Mouse (Mus musculus): ENCODE results near the gene Mchr1.
A peak's percentile ranks its signal among the peaks of the same experiment; 100 is the strongest.

The Mchr1 gene

DNA sequence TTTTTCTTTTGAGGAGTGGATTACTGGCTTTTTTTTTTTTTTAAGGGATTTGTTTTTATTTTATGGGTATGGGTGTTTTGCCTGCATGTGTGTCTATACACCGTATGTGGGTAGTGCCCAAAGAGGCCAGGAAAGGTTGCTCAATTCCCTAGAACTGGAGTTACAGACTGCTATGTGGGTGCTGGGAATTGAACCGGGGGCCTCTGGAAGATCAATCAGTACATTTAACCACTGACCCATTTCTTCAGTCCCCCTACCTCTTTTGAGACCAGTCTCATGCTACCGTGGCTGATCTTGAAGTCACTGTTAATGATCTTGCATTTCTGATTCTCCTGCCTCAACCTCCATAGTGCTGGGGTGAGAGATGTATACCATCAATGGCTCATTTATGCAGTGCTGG is 8.0 kb upstream of the Mchr1 start:
- DNase-seq (ENCODE audit: low spot score) = no peak

DNA sequence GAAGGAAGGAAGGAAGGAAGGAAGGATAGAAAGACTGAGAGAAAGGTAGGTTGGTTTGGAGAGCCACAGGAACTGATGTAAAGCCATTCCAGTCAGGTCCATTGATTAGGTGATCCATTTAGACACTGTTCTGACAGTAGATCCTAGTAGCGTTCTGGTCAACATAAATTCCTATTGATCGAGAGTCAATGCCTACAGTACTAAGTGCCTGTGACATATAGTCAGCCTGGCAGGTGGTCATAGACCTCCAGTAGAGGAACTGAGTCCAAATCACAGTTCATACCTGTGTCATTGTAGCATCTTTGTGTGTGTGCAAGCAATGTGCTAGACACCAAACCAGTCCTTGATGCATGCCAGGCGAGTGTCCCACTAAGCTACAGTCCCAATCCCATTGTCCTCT is 7.0 kb upstream of the Mchr1 start:
- no peak for DNase-seq (ENCODE audit: low spot score)

DNA sequence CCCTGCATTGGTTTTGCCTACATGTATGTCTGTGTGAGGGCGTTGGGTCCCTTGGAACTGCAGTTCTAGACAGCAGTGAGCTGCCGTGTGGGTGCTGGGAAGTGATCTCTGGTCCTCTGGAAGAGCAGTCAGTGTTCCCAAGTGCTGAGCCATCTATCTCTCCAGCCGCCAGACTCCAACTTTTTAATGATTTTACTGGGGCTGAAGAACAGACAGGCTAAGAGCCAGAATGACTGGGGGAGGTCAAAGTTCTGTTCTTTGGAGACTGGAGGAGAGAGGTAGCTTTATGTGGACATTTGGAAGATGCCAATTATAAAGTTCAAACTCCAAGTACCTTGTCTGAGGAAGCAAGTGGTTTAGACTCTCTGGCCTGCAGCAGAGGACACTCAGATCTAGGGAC is 5.5 kb upstream of the Mchr1 start:
- DNase-seq (ENCODE audit: low spot score) = no peak

DNA sequence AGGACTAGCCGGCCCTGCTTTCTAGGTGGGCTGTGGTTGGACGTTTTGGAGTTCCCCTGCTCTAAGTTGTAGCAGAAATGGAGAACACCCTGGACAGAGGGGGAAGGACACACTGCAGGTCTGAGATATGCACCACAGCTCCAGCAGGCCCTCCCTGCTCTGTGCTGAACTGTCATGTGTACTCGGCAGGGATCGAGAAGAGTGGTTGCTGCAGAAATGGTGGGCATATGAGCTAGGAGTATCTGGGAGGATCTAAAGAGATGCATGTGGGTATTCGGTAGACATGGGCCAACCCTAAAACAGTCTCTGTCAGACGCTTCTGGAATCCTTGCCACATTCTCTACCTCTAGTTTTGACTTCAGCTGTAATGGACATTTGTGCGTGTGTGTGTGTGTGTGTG is 4.0 kb upstream of the Mchr1 start:
- DNase-seq (ENCODE audit: low spot score) = no peak

DNA sequence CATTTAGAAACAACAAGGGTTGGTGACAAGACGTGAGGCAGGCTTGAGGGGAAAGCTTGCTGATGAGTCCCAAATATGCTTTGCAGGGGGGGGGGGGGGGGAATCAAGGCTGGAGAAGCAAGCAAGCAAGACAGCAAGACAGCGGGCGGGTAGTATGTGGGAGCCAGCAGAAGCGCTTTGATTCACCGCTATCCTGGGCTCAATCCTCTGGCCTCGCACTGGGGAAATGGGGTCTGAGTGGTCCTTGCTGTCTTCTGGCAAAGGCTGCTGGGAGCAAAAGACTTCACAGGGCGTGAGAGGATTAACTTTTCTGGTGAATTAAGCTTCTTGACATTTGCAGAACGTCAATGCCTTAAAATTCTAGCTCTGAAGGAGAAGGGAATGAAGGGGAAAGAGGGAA is 763 bp downstream of the Mchr1 start:
- DNase-seq (ENCODE audit: low spot score) = no peak

DNA sequence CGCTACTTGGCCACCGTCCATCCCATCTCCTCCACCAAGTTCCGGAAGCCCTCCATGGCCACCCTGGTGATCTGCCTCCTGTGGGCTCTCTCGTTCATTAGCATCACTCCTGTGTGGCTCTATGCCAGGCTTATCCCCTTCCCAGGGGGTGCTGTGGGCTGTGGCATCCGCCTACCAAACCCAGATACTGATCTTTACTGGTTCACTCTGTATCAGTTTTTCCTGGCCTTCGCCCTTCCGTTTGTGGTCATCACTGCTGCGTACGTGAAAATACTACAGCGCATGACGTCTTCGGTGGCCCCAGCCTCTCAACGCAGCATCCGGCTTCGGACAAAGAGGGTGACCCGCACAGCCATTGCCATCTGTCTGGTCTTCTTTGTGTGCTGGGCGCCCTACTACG is 2.2 kb downstream of the Mchr1 start:
- DNase-seq (ENCODE audit: low spot score) = no peak

DNA sequence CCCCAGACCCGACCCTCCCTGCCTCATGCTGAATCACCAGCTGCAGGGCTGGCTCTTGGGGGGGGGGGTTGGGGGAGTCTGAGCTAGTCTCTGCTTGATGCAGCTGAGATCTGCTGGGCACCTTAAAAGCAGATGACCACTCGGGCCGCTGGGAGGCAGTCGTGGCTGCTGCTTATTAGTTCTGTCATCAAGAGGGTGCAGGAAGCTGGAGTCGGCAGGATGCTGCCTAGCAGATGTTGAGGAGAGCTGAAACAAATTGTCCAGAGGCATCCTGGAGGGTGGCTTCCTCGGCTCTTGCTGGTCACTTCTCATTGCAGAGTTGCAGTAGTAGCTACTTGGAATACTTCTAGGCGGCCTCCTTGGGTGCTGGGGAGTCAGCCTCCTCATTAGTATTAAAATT is 4.0 kb downstream of the Mchr1 start:
- DNase-seq (ENCODE audit: low spot score) = peak; percentile 74

DNA sequence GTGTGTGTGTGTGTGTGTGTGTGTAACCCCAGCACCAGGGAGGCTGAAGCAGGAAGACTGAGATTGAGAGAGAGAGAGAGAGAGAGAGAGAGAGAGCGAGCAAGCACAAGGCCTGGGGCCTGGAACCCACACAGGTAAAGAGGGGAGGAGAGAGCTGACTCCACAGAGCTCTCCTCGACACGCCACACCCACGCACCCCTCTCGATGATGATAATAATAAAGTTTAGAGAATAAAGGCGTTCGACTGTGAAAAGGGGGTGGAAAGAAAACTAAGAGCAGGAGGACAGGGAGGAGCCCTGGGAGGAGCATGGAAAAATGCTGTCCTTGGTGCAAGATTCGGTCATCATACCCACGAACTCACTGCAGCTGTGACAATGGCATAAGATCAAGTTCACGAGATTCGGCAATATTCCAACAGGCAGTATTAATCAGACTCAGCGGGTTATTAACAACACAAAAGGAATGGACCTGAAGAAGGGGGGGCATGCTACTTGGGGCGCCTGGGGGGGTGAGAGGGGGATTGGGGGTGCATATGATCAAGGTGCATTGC is 4.6 kb downstream of the Mchr1 start:
- no peak for DNase-seq (ENCODE audit: low spot score)

DNA sequence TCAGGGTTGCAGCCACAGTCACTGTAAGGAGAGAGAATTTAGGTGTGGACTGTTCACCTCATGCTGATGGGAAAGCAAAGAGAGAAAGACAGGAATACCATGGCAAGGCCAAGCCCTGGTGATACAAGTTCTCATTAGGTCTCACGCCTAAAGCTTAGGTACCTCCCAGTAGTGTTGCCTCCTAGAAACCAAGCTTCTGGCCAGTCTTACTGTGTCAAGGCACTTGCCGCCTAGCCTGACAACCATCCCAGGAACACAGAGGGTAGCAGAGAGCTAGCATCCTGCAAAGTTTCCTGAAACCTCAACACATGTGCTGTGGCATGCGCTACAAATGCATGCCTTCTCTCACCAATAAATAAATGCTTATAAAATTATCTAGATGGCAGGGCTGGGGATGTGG is 11.6 kb downstream of the Mchr1 start:
- DNase-seq (ENCODE audit: low spot score) = no peak

DNA sequence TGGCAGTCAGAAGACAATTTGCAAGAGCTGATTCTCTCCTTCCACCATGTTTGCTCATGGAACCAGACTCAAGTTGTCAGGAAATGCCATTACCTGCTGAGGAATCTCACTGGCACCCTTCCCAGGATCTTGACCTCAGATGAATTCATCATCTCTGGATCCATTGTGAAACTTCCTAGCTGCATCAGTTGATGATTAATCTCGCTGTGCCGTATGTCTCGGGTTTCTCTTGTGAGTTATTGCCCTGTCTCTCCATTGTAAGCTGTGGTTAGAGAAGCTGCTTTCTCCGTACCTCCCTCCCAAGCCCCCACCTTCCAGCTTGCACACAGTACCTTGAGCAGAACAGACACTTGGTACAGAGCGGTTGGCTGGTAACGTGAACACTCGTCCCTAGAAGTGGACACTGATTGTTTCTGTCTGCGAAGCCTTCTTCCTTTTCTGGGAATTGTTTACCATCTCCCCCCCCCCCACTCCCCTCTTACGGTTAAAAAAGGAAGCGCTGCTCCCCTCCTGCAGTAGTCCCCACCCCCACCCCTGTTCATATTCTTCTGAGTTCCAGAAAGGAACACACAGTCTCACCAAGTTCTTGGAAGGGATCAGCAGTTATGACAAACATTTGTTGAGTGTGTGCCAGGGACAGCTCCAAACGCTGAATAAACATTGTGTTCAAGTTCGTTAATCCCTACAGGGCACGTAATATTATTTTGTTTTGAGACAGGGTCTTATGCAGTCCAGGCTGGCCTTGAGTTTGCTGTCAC is 12.5 kb downstream of the Mchr1 start:
- DNase-seq (ENCODE audit: low spot score) = peak; percentile 51

DNA sequence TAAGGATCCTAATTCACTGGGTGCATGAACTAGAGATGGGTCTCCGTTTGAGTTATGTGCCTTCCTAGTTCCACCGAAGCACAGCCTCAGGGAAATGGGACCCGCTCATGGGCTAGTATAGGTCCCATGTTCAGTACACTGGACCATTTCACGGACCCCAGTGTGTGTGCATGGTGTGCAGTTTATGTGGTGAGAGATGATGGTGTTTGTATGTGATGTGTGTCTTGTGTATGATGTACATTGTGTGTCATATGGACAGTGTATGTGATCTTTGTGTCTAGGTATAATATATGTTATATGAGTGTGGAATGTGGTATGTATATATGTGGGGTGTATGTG is 13.0 kb downstream of the Mchr1 start:
- no peak for DNase-seq (ENCODE audit: low spot score)

DNA sequence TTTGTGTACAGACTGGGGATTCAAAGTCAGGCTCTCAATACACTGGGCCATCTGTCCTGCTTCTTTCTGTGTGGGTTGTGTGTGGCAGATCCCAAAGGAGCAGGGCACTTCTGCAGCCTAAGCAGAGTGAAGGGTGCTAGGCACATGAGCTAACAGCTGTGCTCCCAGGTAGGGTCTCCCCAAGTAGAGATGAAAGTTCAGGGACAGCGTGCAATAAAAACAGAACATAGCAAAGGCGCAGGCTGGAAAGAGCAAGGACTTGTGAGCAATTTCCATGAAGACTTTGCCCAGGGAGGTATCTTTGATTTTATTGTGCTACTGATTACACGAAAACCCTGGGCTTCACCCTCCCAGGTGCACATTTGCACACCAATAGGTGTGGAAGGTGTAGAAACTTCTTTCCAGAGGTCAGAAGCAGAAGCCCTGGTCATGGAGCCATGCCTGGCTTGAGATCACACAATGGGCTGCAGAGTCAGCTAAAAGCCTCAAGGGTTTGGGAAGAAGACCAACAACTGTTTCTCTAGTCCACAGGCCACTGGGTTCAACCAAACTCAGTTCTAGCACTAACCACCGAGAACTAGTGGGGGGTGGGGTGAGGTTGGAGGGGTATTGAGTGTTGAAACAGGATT is 13.8 kb downstream of the Mchr1 start:
- no peak for DNase-seq (ENCODE audit: low spot score)

DNA sequence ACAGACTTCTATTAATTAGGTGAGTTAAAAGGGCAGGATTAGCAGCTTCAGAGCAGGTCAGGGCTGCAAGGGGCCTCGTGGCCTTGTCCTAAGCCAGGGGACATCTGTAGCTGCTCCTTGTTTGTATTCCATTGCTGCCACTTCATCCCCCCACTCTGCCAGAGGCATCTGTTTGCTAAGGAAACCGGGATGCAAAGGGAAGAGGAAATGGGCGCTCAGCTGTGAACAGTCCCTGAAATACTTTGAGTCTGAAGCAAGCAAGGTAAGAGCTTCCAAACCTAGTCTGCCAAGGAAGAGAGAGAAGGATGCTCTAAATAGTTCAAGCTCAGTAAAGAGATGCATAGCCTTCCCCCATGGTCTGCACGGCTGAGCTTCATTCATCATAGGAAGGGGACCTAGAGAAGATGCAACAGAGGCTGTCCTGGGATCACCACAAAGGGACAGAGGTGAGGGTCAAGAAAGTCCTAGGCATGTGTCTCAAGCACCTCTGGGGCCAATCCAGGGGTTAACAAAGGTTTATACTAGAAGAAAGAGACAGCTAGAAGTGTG is 17.4 kb downstream of the Mchr1 start:
- DNase-seq (ENCODE audit: low spot score) = no peak

DNA sequence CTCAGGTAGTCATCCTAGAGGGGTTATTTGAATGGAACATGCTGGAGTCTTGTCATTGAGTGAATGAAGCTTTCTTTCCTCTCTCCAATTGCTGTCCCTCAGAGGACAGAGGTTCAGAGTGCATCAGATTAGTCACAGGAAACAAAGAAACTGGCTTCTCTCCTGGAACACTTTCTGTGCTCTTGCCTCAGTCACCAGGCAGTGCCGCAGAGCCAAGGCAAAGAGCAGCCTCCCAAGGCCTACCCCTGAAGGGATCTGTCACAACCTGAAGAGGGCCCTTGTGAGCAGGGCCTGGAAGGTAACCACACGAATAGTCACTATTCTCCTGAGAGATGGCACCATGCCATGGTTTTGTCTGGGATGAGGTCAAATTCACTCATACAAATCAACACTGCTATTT is 18.3 kb downstream of the Mchr1 start:
- DNase-seq (ENCODE audit: low spot score) = no peak

DNA sequence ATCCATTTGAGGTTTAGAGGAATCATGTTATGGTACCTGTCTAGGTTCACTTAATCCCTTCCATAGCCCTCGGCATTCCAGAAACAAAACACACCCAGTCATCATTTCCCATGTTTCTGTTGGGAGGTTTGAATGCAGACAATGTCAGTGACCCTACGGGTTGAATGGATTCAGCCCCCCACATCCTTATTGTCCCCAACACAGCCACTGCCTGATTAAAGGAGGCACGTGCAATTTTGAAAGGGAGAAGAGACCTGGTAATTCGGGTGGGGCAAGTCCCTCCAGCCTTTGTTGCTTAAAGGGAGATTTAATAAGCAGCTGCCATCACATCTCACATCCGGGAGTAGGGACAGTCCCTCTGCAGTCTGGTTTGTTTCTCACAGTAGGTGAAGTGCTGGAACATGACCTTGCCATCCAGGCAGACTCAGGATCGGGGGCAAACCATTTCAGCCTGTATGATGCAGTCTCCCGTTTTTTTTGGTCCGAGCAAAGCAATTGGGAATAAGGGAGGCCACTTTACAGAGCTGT is 18.9 kb downstream of the Mchr1 start:
- DNase-seq (ENCODE audit: low spot score) = no peak

DNA sequence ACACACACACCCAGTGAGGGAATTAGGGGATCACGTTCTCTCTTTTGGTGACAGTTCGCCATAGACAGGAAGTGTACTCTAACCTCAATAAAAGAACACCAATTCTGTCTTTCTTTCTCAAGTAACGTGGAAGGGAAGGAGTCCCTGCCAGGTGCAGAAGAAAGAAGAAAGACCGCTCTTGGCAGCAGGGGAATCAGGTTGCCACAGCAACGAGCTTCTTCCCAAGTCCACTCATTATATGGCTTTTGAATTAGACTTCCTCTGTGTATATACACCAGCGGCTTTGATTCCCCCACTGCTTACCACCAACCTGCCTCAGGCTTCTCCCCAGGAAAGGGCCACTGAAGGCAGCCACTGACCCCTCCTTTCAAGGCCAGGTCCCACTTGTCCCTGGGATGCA is 19.8 kb downstream of the Mchr1 start:
- no peak for DNase-seq (ENCODE audit: low spot score)

DNA sequence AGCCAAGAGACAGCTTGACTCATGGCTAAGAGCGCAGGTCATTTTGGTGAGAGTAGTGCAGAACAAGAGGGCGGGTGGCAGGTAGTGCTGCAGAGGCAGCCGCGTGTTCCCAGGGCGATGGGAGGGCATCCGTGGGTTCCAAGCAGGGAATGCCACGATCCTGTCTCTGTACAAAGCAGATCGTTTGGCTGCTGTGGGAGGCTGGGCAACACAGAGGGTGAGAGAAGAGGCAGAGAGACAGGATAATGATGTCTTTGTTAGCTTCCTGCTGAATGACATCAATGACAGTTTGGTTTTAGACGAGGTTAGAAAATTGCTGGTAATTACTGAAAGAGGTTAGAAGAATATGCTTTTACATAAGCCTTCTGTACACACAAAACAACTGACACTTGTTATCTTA is 23.0 kb downstream of the Mchr1 start:
- no peak for DNase-seq (ENCODE audit: low spot score)

DNA sequence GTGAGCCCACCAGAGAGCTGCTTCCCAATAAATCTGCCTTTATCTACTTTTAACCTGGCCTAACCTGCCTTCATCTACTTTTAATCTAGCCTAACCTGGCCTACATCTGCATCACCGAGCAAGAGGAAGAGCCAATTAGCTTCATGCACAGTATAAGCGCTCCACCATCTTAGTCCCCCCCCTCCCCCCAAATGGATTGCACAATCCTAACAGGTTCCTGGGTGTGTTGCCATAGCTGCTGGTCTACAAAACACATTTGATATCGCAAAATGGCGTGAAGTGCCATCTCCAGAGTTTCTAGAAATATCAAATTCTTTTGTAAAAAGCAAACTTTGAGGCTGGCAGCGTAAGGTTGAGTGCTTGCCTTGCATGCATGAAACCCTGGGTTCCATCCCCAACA is 24.0 kb downstream of the Mchr1 start:
- no peak for DNase-seq (ENCODE audit: low spot score)

DNA sequence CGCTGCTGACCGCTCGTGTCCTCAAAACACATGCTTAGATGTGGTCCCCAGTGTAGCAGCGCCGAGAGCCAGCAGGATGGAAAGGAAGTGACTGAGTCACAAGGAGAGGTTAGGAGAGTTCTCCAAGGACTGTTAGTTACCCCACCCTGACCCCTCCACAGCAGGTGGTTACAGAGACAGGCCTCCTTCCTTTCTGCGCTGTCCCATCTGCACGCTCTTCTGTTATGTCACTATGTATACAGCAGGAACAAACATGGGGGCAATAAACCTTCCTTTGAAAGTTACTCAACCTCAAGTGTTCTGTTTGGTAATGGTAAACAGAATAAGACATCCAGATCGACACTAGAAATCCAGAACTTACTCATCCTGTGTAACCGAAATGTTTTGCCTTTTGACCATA is 24.9 kb downstream of the Mchr1 start:
- no peak for DNase-seq (ENCODE audit: low spot score)

DNA sequence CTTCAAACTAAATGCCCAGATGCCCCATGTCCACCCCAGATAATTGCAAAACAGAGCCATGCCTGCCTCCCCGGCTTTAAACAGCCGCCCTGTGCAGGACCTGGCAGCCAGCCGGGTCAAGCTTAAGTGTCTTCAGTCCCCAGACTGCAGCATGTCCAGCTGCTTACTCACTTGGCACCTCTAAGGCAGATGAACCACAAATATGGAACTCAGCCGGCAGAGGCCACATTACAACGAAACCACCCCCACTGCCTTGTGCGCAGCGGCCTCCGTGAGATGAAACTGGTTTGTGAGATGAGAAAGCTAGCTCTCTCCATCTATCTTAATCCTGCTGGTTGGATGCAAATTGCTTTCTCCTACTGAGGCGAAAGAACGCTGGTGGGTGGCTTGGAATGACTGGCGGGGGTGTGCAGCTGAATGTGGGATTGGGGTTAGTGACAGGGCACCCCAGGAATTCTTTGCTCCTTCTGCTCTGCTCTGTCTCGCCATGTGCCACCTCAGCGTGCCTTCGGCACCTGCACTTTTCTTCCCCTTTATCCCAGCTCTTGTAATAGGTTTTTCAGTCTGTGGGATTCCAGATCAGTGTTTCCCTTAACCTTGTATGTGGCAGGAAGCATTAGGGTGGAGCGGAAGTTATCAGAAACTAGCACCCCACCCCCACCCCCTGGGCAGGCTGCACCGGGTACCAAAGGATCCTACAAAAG is 29.2 kb downstream of the Mchr1 start:
- no peak for DNase-seq (ENCODE audit: low spot score)

DNA sequence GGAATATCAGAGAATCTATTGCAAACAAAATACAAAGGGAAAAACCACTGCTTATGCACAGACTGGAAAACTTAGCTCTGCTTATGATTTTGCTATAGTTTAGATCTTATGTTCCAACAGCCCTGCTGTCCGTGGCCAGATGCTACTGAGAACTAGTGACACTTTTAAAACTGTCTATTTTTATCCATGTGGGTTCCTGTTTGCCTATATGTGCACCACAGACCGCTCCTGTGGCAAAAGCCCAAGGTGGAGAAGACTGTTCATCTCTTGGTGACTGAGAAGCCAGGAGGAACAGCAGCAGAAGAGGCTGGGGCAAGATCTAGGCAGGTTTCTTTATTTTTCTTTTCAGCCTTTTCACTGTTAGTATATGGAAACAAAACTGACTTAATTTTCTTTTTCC is 32.1 kb downstream of the Mchr1 start:
- no peak for DNase-seq (ENCODE audit: low spot score)

DNA sequence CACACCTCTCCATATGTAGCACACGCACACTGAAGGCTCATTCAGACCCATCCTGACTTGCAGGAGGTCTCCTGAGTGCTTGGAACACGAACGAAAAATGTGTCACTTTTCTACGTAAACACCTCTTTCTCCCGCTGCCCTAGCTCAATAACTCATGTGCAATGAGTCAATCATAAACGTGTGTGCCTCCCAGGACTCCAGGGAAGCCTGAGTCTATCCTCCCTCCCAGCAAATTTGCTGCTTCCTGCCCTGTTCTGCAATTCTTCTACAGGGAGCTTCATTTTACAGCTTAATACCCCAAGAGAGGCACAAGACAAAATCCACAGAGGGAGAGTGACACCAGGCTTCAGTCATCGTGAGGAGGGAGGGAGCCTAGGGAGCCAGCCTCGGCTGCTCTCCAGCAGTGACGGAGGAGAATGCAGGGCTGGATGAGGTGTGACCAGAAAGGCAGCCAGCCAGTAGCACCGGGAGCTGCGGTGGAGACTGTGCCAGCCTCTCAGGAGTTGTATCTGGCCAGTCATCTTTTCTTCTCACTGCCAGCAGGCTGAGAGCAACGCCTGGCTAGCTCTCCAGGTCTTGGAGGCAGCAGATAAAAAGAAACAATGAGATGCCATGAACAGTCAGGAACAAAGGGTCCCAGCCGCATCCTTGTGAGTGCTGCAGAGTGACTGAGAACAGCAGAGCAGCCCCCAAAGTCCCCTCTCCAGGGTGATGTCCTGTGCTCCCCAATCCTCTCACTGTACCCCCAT is 37.2 kb downstream of the Mchr1 start:
- DNase-seq (ENCODE audit: low spot score) = peak; percentile 24
